Mouse (Mus musculus): ENCODE measurements around the gene Slc34a1. TPM values are rescaled to one million over a fixed set of nuclear protein-coding genes. Genes with fewer than 3 reads are reported as not detected.

Slc34a1 gene
- not detected for total RNA-seq (2021)
- long read RNA-seq, experiment 1, result 0 reads
- long read RNA-seq, experiment 2, result 0 reads

GRCm38 (mm10) chr13:55398088-55398487 lies at the start of gene Slc34a1:
Slc34a1 (plus strand) TSS chr13:55398187.
- TF ChIP-seq CTCF (IDR thresholded peaks at IDR 0.05), result no peak
- DNase-seq, result no peak
- H3K27ac ChIP-seq, result no peak within 1 kb of the TSS
- H3K4me3 ChIP-seq, result no peak within 1 kb of the TSS
- intact Hi-C loops (cut with DNase I), result no loop called here

GRCm38 (mm10) chr13:55361145-55361544 lies 36.8 kb upstream of the Slc34a1 start:
- DNase-seq, result no peak
- Histone ChIP-seq H3K27ac (peak overlapping the region; percentile 94; the same call in 1 of the 2 replicates), H3K4me3 (peak overlapping the region; percentile 82)
- intact Hi-C loops (cut with DNase I), result no loop called here
- TF ChIP-seq CTCF (IDR thresholded peaks at IDR 0.05), result no peak

GRCm38 (mm10) chr13:55361974-55362452 lies 36.0 kb upstream of the Slc34a1 start:
- Histone ChIP-seq H3K27ac (peak overlapping the region; percentile 94), H3K4me3 (peak overlapping the region; percentile 82)
- intact Hi-C loops (cut with DNase I), result no loop called here
- no peak for TF ChIP-seq CTCF (IDR thresholded peaks at IDR 0.05)
- DNase-seq, result peak; percentile 76

- Histone ChIP-seq H3K27ac (peak within 1 kb of the TSS; percentile 94), H3K4me3 (peak within 1 kb of the TSS; percentile 82)
- intact Hi-C loops (cut with DNase I), result no loop called here
- peak; percentile 97 for DNase-seq
- no peak for TF ChIP-seq CTCF (IDR thresholded peaks at IDR 0.05)
Measured at GRCm38 (mm10) chr13:55362453-55363060, 35.4 kb upstream of the Slc34a1 start, which contains the start of gene Lman2. Lman2 (minus strand) TSS chr13:55362783.

- Histone ChIP-seq H3K27ac (no peak overlapping the region), H3K4me3 (no peak overlapping the region)
- intact Hi-C loops (cut with DNase I), result no loop called here
- no peak for TF ChIP-seq CTCF (IDR thresholded peaks at IDR 0.05)
- DNase-seq, result no peak
Measured at GRCm38 (mm10) chr13:55368401-55368800, 29.6 kb upstream of the Slc34a1 start.

- Histone ChIP-seq H3K4me3 (peak within 1 kb of the TSS; percentile 57), H3K27ac (peak within 1 kb of the TSS; percentile 20; the same call in 1 of the 2 replicates)
- no peak for TF ChIP-seq CTCF (IDR thresholded peaks at IDR 0.05)
- DNase-seq, result no peak
- intact Hi-C loops (cut with DNase I), result no loop called here
Measured at GRCm38 (mm10) chr13:55369531-55370114, 28.4 kb upstream of the Slc34a1 start, which contains the start of gene Rgs14. Rgs14 (plus strand) TSS chr13:55369732.

GRCm38 (mm10) chr13:55370234-55370633 lies 27.8 kb upstream of the Slc34a1 start:
- H3K4me3 ChIP-seq, result peak overlapping the region; percentile 57
- no peak for TF ChIP-seq CTCF (IDR thresholded peaks at IDR 0.05)
- intact Hi-C loops (cut with DNase I), result no loop called here
- H3K27ac ChIP-seq, result peak overlapping the region; percentile 20; the same call in 1 of the 2 replicates
- peak; percentile 41 for DNase-seq

GRCm38 (mm10) chr13:55371007-55371681 lies 26.8 kb upstream of the Slc34a1 start:
- Histone ChIP-seq H3K4me3 (no peak overlapping the region), H3K27ac (no peak overlapping the region)
- TF ChIP-seq CTCF (IDR thresholded peaks at IDR 0.05), result no peak
- intact Hi-C loops (cut with DNase I), result no loop called here
- no peak for DNase-seq

GRCm38 (mm10) chr13:55371740-55372139 lies 26.2 kb upstream of the Slc34a1 start:
- Histone ChIP-seq H3K27ac (no peak overlapping the region), H3K4me3 (no peak overlapping the region)
- intact Hi-C loops (cut with DNase I), result no loop called here
- no peak for DNase-seq
- no peak for TF ChIP-seq CTCF (IDR thresholded peaks at IDR 0.05)

GRCm38 (mm10) chr13:55374206-55374924 lies 23.6 kb upstream of the Slc34a1 start:
- no peak for DNase-seq
- H3K27ac ChIP-seq, result no peak overlapping the region
- intact Hi-C loops (cut with DNase I), result no loop called here
- no peak overlapping the region for H3K4me3 ChIP-seq
- no peak for TF ChIP-seq CTCF (IDR thresholded peaks at IDR 0.05)

- intact Hi-C loops (cut with DNase I), result no loop called here
Measured at GRCm38 (mm10) chr13:55375877-55376276, 22.1 kb upstream of the Slc34a1 start.

GRCm38 (mm10) chr13:55378907-55379580 lies 18.9 kb upstream of the Slc34a1 start:
- H3K27ac ChIP-seq, result no peak overlapping the region
- intact Hi-C loops (cut with DNase I), result no loop called here
- no peak for TF ChIP-seq CTCF (IDR thresholded peaks at IDR 0.05)
- H3K4me3 ChIP-seq, result no peak overlapping the region
- DNase-seq, result no peak

More at GRCm38 (mm10) chr13:55375877-55376276, 22.1 kb upstream of the Slc34a1 start:
- no peak overlapping the region for H3K27ac ChIP-seq
- DNase-seq, result peak; percentile 40
- no peak for TF ChIP-seq CTCF (IDR thresholded peaks at IDR 0.05)
- H3K4me3 ChIP-seq, result no peak overlapping the region

Data from gastrocnemius, adult 2 months (tissue).